Mouse (Mus musculus): ENCODE data around the gene Snapc5.
"Not testable (repeated sequence)": the region's sequence is repeated elsewhere in the genome, so short reads cannot be mapped to it uniquely, and the experiment has no call there.

Gene Snapc5

DNA sequence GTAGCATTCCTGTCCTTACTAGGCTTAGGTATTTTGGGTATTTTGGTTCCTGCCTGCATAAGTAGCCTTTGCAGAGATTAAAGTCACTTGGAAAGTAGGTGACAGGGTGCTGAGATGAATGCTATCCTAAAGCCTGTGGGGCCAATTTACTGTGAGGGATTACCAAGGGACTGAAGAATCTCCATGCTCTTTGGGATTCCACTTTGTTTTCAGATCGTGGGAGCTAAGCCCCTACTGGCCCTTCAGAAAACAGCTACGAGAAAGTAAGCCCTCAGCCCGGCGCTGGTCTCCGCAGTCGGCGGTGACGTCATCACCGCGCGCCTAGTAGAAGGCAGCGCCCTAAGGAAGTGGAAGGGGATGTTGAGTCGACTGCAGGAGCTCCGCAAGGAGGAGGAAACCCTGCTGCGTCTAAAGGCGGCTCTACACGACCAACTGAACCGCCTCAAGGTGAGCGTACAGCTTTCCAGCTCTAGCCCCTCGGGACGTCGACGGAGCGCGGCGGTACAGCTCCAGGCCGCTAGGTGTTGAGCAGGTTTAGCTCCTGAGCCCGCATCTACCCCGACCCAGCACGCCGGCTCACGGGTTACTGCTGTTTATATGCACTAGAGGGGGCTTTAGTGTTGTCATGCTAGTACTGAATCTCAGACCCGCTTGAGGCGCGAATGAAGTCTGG lies at the start of gene Snapc5:
Snapc5 (plus strand) TSS at position 301 of the 673 bp plus-strand sequence.
- DNase-seq: peak; percentile 88

DNA sequence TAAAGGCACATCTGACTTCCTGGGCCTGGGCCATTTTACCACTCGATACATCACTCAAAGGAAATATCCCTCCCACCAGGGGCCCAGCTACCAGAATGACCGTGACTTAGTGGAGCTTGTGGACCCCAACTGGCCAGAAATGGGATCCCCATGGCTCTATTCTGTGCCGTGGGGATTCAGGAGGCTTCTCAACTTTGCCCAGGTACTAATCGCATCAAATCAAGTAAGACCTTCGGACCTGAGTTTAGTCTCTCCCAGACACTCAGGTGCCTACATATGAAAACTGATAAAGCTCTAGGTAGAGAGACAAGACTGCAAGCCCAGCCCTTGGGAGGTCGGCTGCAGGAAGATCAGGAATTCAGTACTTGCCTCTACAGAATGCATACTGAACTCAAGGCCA lies 47.5 kb upstream of the Snapc5 start:
- DNase-seq: no peak

DNA sequence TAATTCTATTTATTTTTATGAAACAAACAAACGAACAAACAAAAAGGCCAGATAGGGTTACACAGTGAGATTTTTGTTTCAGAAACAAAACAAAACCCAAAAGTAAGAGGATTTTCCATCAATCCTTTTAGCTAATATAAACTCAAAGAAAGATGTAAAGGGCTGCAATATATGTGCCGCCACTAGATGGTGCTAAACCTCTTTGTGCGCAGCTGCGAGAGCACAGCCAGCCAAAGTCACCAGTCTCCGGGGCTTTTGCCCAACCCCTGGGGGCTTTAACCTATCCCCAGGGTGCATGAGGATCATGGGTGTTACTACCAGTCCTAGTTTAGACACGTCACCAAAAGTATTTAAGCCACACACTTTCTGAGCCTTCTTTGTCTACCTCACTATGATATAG lies 40.2 kb upstream of the Snapc5 start:
- DNase-seq: peak; percentile 45

DNA sequence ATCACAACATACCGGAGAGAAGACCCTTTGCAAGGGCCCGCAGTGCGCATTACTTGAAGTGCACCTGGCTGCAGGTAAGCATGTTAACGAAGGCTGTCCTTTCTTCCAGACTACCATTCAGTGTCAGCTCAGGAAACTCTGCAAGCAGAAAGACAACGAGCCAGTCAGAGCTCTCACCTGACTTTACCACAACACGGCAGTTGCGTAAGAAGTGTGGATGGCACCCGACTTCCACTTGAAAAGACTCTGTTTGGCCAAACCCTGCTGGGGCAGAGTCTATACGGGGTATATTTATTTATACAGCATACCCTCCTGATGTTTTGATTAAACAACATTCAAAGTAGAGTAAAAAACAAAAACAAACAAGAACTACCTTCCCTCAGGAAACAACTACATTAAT lies 39.2 kb upstream of the Snapc5 start:
- no peak for DNase-seq

DNA sequence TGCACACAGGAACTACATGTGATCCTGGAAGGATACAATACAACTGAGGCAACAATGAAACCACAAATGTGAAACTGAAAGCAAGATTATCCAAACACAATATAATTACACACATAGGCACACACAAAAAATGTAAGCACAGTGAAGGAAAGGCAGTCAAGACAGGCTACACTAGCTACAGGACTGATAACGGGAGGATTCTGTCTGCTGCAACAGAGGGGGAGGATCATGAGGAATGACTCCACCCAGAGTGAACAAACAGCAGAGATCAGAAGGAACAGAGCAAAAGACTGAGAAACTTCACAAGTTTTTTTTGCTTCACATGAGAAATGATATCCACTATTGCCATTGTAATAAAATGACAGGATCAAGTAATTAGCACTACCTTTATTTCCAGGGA lies 22.4 kb upstream of the Snapc5 start:
- no peak for DNase-seq

DNA sequence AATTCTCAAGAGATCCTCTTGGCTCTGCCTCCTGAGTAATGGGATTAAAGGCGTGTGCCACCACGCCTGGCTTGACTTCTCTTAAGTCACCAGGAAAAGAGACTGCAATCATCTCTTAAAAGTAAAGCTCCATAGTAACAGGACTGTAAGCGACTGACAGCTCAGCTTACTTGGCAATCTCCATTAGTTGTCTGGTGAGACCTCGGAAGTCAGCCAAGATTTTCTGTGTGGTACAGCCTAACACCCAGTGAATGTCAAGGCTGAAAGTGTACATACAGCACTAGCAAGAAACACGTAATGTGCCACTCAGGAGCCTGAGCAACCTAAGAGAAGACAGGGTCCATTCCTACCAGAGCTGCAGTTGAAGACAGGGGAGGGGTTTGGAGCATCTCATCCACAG lies 18.6 kb upstream of the Snapc5 start:
- no peak for DNase-seq

DNA sequence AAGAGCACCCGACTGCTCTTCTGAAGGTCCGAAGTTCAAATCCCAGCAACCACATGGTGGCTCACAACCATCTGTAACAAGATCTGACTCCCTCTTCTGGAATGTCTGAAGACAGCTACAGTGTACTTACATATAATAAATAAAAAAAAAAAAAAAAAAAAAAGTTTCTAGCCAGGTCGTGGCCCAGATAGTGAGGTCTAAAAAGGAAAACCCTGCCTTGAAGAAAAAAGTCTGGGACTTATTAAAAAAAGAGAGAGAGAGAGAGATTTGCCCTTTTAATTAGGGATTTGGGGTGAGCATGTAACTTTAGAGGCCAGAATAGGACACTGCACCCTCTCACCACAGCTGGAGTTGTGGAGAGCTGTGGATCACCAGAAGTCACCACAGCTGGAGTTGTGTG lies 9.1 kb upstream of the Snapc5 start:
- DNase-seq: not testable (repeated sequence)

DNA sequence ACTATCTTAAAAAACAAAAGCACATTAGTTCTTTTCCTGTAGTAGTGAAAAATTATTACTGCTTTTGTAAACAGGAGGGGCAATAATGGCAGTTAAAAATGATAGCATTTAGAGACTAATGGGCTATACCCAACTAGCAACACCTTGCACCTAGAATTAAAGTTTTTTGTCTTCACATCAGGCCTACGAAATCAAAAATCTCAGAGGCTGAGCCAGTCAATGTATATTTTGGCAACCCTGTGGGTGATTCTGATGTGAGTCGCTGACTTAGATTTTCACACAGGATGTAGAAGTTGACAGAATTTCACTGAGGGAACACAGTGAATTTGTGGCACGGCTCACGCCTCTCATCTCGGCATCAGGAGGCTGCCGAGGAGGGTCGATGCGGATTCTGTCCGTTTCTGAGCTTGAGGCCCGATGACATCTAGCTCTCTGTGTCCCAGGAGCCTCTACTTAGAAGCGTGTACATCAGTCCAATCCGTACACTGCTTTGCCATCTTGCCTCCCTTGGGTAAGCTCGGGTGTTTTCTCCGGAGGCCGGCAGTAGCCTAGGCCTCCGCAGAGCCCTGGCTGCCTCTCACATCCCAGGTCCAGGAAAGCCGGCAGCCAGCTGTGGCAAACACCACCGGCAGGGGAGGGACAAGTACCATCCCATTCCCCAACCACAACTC lies 6.8 kb upstream of the Snapc5 start:
- no peak for DNase-seq

DNA sequence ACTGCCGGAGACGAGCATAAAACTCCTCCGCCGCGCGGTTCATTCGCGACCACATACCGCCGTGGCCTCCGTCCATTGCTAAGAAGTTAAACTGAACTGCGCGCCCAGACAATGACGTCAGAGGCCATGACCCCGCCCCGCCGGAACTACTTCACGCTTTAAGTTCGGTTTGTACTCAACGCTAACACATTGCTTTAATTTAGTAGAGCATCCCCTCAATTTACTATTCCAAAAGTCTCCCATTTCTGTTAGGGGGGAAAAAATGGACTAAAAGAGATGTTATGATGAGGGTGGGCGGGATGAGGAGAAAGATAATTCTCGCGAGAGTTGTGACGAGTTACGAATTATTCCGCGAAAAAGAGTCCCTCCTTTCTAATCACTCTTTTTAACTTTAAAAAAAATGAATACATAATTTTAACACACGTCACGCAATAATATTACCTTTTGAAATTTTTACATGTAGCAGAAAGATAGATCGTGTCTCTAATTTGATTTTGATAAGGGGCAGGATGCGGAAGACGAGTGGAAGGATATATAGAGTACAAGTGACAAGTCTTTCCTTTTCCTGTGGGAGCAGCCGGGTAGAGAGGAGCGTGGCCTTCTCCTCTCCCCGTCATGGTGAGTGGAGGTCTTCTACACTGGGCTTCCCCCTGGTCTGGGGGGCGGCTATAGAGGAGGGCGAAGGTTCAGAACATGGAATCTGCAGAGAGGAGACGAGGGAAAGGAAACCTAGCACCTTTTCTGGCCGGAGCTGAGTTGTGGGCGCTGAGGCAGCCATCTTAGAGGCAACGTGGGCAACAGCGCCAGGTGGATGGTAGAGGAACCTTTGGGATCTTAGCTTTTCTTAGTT lies 6.0 kb upstream of the Snapc5 start, which contains the start of the genes Zwilch and Rpl4:
Zwilch (minus strand) TSS at position 289 of the 850 bp plus-strand sequence.
Rpl4 (plus strand) TSS at position 560 of the 850 bp plus-strand sequence.
- peak; percentile 86 for DNase-seq

DNA sequence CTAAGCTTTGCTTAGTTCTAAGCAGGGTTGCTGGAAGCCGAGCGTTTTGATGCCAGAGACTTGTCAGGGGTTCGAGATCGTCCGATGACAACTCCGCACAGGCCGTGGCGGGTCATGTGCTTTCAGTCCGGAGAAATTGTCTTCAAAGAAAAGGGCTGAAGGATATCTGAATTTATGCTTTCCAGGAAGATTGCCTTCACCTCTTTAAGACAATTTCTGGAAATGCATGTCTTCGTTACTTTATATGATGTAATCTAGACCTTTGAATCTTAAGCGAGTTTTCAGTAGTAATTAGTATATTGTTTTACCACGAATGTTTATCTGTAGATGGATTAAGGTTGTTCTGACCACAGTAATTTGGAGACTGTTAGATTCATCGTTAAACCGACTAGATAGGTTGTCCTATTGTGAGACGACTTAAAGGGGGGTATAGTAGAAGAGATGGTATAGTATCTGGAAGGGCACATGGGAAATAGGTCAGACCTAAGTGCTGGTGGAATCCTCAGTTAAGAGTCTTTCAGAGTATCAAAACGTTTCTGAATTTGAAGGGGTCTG lies 5.3 kb upstream of the Snapc5 start:
- DNase-seq: no peak

DNA sequence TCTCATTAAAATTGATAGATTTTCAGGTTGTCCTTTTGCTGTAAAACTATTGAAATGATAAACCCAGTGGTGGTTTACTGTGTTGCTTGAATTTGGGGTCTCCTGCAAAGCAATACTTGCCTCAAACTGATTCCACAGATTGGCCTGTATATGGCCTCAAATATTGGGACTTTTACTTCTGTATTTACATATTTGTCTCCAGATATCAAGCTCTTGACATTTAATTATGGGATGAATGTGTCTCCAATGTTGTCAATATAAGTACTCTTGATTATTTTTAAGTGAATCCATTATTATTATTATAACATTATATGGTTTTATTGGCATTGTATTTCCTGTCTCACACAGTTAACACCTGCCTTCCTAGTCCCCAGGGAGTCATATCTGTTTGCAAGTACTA lies 4.7 kb upstream of the Snapc5 start:
- DNase-seq: no peak

DNA sequence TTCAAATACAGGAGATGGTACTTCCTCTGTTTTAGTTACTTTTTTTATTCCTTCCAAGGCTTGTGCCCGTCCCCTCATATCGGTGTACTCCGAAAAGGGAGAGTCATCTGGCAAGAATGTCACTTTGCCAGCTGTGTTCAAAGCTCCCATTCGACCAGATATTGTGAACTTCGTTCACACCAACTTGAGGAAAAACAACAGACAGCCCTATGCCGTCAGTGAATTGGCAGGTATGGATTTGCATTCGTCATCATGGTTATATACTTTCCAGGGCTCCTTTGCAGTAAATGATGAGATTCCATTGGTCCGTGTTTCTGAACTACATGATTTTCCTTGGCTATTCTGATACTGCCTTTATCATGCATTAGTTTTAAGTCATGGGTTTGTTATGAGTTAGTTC lies 4.3 kb upstream of the Snapc5 start:
- DNase-seq: no peak

DNA sequence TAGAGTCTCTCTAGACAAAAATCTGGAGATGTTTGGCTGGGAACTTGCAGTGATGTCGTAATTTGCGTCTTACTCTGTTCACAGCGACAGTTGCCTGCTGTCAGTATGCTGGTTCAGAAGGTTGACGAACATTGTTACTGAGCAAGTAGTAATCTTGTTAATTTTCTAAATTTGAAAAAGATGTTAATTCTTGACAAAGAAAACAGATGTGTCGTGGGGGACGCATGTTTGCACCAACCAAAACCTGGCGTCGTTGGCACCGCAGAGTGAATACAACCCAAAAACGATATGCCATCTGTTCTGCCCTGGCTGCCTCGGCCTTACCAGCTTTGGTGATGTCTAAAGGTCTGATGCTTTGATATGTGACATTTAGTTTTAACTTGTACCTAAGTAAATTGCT lies 3.7 kb upstream of the Snapc5 start:
- no peak for DNase-seq

DNA sequence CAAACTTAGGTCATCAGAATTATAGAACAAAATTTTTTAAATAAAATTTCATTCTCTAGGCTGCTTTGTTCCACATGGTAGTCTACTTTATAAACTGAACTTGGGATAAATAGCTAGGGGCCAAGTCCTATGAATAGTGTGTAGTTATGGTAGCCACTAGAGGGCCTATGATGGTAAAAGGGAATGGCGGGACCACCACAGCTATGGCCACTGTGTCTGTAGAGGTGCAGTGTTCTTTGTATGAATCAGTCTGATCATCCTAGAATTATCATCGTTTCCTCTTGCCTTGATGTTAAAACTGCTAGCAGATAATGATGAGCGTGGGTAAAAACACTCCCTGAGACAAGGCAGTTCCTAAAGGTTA lies 482 bp upstream of the Snapc5 start:
- DNase-seq: peak; percentile 11

DNA sequence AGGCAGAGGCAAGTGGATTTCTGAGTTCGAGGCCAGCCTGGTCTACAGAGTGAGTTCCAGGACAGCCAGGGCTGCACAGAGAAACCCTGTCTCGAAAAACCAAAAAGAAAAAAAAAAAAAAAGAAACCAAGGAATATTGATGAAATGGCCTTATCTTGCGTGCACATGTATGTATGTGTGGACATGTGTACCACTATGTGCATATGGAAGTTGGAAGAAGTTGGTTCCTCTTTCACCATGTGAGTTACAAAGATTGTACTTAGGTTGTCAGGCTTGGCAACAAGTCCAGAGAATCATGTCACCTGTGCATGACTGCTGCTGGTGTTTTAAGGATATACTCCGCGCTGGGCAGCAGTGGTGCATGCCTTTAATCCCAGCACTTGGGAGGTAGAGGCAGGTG lies 4.2 kb downstream of the Snapc5 start:
- not testable (repeated sequence) for DNase-seq

DNA sequence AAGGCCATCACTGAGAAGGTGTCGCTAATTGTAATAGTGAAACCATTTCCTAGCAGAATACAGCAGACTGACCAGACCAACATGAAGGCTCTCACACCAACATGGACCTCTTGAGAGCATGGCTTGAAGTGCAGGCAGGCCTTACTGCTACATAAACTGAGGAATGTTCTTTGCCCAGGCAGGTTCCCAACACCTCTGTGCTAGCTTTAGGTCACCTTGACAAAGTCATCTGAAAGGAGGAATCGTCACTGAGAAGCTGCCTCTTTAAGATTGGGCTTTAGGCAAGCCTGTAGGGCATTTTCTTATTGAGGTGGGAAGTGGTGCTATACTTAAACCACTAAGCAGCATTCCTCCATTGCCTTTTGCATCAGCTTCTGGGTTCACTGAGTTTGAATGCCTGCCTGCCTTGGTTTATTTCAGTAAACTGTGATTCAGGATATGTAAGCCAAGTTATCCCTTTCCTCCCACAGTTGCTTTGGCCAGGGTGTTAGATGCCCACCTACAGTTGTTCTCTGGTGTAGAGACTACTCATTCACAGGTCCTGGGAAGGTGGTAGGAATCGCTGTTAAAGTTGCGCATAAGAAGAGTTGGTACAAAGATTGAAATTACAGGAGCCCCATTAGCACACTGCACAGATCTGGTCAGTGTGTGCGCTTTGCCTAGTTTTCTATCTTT lies 5.2 kb downstream of the Snapc5 start:
- no peak for DNase-seq

DNA sequence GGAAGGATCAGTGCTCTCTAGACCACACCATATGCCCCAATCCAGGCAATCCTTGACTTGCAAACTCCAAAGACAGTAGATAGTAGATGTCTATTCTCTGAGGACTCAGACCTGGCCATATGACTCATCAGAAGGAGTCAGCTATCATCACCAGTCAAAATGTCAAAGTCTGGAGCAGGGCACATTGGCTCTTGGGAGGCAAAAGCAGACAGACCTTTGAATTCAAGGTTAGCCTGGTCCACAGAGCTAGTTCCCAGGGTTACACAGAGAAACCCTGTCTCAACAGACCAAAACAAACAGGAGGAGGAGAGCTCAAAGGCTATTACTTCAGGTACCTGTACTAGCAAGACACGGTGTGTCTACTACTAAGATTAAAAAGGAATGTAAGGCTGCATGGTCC lies 14.8 kb downstream of the Snapc5 start:
- no peak for DNase-seq

DNA sequence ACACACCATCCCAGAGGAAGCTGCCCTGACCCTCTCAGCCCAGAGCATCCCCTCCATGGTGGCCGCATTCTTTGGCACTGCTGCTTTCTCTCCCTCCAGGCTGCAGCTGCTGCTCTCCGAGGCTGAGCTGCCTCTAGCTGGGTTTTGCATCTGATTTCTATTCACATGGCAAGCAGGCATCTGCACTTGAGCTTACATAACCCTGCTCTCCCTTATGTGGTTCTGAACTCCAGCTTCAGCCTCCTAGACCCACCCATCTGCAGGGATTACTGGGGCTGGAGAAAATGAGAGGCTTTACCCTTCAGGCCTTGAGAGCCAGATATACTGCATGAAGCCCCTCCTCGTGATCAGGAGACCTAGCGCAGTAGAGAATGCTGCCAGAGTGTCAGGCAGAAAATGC lies 16.5 kb downstream of the Snapc5 start:
- no peak for DNase-seq

DNA sequence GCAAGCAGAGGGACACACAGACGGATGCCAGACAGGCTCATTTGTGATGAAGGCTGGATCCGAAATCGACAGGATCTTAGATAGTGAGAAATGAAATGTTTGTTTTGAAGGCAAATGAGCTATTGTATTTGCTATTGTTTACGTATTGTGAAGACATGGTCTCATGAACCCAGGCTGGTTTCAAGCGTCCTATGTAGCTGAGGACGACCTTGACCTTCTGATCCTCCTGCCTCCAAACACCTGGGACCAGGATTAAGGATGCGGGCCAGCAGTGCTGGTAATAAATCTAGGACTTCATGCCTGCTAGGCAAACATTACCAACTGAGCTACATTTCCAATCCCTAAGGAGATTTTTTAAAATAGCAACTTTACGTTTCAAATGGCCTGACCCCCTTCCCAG lies 18.4 kb downstream of the Snapc5 start:
- no peak for DNase-seq

DNA sequence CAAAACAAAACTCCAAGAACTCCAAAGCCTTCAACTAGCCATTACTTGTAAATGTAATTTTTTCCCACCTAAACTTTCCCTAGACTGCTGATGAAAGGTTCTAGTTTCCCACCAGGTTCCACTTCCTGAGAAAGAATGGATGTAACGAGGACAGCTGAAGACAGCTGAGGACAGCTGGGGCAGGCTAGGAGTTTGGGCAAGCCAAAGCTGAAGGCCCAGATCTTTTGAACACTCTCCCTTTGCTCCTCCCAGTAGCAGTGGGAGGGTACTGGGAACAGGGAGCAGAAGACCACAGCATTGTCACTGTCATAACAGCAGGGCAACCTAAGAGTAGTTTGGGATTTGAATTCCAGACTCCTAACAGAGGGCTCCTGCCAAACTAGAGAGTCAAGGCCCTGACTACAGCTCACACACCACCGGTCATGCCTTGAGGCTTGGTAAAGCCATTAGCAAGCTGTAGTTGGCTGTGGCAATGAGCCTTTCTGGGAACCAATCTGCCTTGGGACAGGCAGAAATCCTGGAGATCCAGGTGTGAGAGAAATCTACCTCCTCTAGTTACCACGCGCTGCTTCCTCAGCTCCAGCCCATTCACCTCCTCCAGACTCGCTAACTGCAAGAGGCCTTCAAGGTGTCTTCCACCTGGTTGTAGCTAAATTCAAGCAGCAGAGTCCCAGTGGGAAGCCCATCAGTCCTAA lies 19.1 kb downstream of the Snapc5 start:
- DNase-seq: no peak

DNA sequence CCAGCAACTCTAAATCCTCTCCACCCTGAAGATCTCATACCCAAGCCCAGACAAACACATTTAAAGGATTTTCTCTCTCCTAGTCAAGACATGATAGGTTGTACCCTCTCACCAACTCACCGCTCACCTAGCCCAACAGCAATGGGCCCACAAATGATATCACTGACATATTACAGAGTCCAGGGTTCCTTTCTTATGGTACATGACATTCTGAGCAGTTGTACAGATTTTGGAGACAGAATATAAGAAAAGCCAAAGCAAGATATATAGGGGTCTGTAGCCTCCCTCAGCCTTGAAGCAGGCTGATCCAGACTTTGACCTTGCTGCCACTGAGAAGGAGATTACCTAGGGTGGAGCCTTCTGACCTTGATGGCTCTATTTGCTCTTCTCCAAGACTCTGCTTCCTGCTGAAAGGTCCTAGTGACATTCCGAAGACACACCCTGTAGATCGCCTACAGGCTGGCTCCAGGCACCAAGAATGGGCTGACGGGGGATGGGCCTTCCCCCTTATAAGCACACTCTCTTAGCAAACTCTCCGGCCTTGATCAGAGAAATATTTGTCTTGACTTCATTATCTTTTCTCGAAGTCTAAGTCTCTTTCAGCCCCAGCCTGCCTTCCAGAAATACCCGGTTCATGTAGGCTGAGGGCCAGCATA lies 19.8 kb downstream of the Snapc5 start:
- DNase-seq: not testable (repeated sequence)

DNA sequence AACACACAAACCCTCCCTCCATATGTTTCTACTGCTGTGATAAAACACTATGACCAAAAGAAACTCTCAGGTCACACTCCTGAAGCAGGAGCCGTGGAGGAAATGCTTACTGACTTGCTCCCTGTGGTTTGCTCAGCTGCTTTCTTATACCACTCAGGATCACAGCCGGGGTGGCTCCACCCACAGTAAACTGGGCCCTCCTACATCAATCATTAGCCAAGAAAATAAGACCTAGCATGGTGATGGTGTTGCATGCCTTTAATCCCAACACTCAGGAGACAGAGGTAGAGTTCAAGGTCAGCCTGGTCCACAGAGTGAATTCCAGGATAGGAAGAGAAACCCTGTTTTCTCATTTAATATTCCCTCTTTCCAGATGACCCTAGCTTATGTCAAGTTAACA lies 20.8 kb downstream of the Snapc5 start:
- DNase-seq: no peak
